In genomic region chr16:31410969-31411368, GRCm38 (mm10) we compare ENCODE assay signal across 20 mouse cellular contexts. TPM values are rescaled to one million over a fixed set of nuclear protein-coding genes. Genes with fewer than 3 reads are reported as not detected.
DNase-seq lines count a peak whose midpoint lies in the region; ATAC-seq and TF ChIP-seq lines count a peak whose summit lies in the region.
"Had no signal": no experiment of that assay in that cellular context is flagged by ENCODE, and none has a peak within 500 bp of the region (broad histone marks: within the 10 kb centered on the region; RNA-seq: fewer than 3 reads in every experiment).

No protein-coding gene starts in this region.

- H3K9me3 ChIP-seq in intestine, embryonic 14.5 days (ENCODE audit: control insufficient read depth, low read length), result no peaks in the 10 kb centered on the region
- H3K9me3 ChIP-seq in intestine, postnatal 0 days (ENCODE audit: control insufficient read depth), result 0 out of 2 replicates have a peak, but pooled peaks cover 2% of the 10 kb centered on the region
- no peaks in the 10 kb centered on the region for H3K9me3 ChIP-seq in kidney, embryonic 16.5 days (ENCODE audit: low read length)
- H3K9me3 ChIP-seq in liver, postnatal 0 days (ENCODE audit: low read length), result peaks cover 4% of the 10 kb centered on the region; the same call in 1 of the 2 replicates
- no peaks in the 10 kb centered on the region for H3K9me3 ChIP-seq in neural tube, embryonic 15.5 days (replicated peaks)
- H3K9me3 ChIP-seq: embryonic facial prominence, embryonic 13.5 days; forebrain, embryonic 13.5 days; heart, embryonic 12.5 days; hindbrain, embryonic 10.5 days had no signal

- H3K27ac ChIP-seq in intestine, embryonic 14.5 days (ENCODE audit: low read depth), result no peak overlapping the region
- H3K27ac ChIP-seq in intestine, postnatal 0 days (ENCODE audit: low read depth, low read length), result no peak overlapping the region
- H3K27ac ChIP-seq in kidney, embryonic 16.5 days (ENCODE audit: low read length), result no peak overlapping the region
- peak overlapping the region; percentile 6; the same call in 1 of the 2 replicates for H3K27ac ChIP-seq in liver, postnatal 0 days (ENCODE audit: low read depth)
- no peak overlapping the region for H3K27ac ChIP-seq in neural tube, embryonic 15.5 days (replicated peaks)
- H3K27ac ChIP-seq: embryonic facial prominence, embryonic 13.5 days; forebrain, embryonic 13.5 days; heart, adult 2 months; hindbrain, embryonic 10.5 days; hindbrain, embryonic 14.5 days had no signal

- H3K4me2 ChIP-seq in intestine, embryonic 14.5 days (ENCODE audit: low read length), result no peak overlapping the region
- no peak overlapping the region for H3K4me2 ChIP-seq in intestine, postnatal 0 days (replicated peaks; ENCODE audit: low read depth)
- no peak overlapping the region for H3K4me2 ChIP-seq in kidney, embryonic 16.5 days (replicated peaks; ENCODE audit: low read depth, low read length)
- H3K4me2 ChIP-seq in liver, postnatal 0 days (ENCODE audit: low read depth, low read length), result no peak overlapping the region
- H3K4me2 ChIP-seq in neural tube, embryonic 15.5 days, result no peak overlapping the region
- H3K4me2 ChIP-seq: embryonic facial prominence, embryonic 13.5 days; forebrain, embryonic 13.5 days; heart, embryonic 12.5 days; hindbrain, embryonic 14.5 days had no signal

- no peaks in the 10 kb centered on the region for H3K27me3 ChIP-seq in intestine, embryonic 14.5 days (replicated peaks; ENCODE audit: control insufficient read depth, insufficient read depth, low read length)
- H3K27me3 ChIP-seq in intestine, postnatal 0 days (replicated peaks; ENCODE audit: control insufficient read depth, insufficient read depth, low read length), result no peaks in the 10 kb centered on the region
- H3K27me3 ChIP-seq in kidney, embryonic 16.5 days (ENCODE audit: insufficient read depth, low read length), result no peaks in the 10 kb centered on the region
- no peaks in the 10 kb centered on the region for H3K27me3 ChIP-seq in liver, postnatal 0 days (ENCODE audit: insufficient read depth, low read length)
- H3K27me3 ChIP-seq in neural tube, embryonic 15.5 days (replicated peaks), result no peaks in the 10 kb centered on the region
- H3K27me3 ChIP-seq: embryonic facial prominence, embryonic 13.5 days; forebrain, embryonic 13.5 days; heart, embryonic 12.5 days had no signal

- no peak for ATAC-seq in intestine, embryonic 14.5 days (replicated peaks; ENCODE audit: low FRiP score, low TSS enrichment, low read depth)
- ATAC-seq in intestine, postnatal 0 days, result no peak
- ATAC-seq in kidney, embryonic 16.5 days (ENCODE audit: low FRiP score, low TSS enrichment), result peak; percentile 23; the same call in 1 of the 2 replicates
- no peak for ATAC-seq in liver, postnatal 0 days
- no peak for ATAC-seq in neural tube, embryonic 15.5 days (ENCODE audit: low FRiP score)
- ATAC-seq: forebrain, embryonic 13.5 days; forebrain, postnatal 0 days had no signal

- 67% methylated on average over 4 of the region's 4 CpGs for WGBS in intestine, embryonic 14.5 days
- WGBS in intestine, postnatal 0 days, result 44% methylated on average over 4 of the region's 4 CpGs
- WGBS in kidney, embryonic 16.5 days, result 63% methylated on average over 4 of the region's 4 CpGs
- WGBS in liver, postnatal 0 days (ENCODE audit: insufficient replicate concordance), result 63% methylated on average over 4 of the region's 4 CpGs
- 84% methylated on average over 4 of the region's 4 CpGs for WGBS in neural tube, embryonic 15.5 days

- DNase-seq in intestine, embryonic 14.5 days (ENCODE audit: low spot score), result peak; percentile 49
- DNase-seq in kidney, adult 9 months, result no peak
- DNase-seq in liver, postnatal 0 days, result no peak
- DNase-seq in liver (no peak), ZHBTc4 (ENCODE audit: low read depth, low spot score) (peak; percentile 59)
- DNase-seq: adrenal gland, postnatal 10 days; cerebellum, adult 11 months; cerebellum, adult 8-10 months; cerebellum, postnatal 14 days; forebrain, postnatal 0 days; gastrocnemius, postnatal 14 days; heart, adult 2 months had no signal

- no peaks in the 10 kb centered on the region for H3K4me1 ChIP-seq in intestine, embryonic 14.5 days (replicated peaks; ENCODE audit: control insufficient read depth, insufficient read depth, low read length)
- no peaks in the 10 kb centered on the region for H3K4me1 ChIP-seq in intestine, postnatal 0 days (replicated peaks; ENCODE audit: control insufficient read depth, insufficient read depth, low read length)
- no peaks in the 10 kb centered on the region for H3K4me1 ChIP-seq in kidney, embryonic 16.5 days (ENCODE audit: insufficient read depth, low read length)
- H3K4me1 ChIP-seq in liver, postnatal 0 days (ENCODE audit: insufficient read depth), result no peaks in the 10 kb centered on the region
- H3K4me1 ChIP-seq in neural tube, embryonic 15.5 days, result no peaks in the 10 kb centered on the region
- H3K4me1 ChIP-seq: forebrain, embryonic 13.5 days; heart, embryonic 12.5 days; hindbrain, embryonic 10.5 days had no signal

- H3K9ac ChIP-seq in intestine, embryonic 14.5 days (ENCODE audit: low read length), result no peak overlapping the region
- no peak overlapping the region for H3K9ac ChIP-seq in intestine, postnatal 0 days (ENCODE audit: low read depth, low read length)
- H3K9ac ChIP-seq in kidney, embryonic 16.5 days (replicated peaks; ENCODE audit: low read length), result no peak overlapping the region
- H3K9ac ChIP-seq in liver, postnatal 0 days (replicated peaks), result no peak overlapping the region
- no peak overlapping the region for H3K9ac ChIP-seq in neural tube, embryonic 15.5 days (replicated peaks)
- H3K9ac ChIP-seq: embryonic facial prominence, embryonic 13.5 days; forebrain, embryonic 13.5 days; forebrain, postnatal 0 days; heart, embryonic 12.5 days; hindbrain, embryonic 14.5 days had no signal

- no peak for TF ChIP-seq CTCF in intestine, postnatal 0 days (IDR thresholded peaks at IDR 0.05; ENCODE audit: low read depth)
- no peak for TF ChIP-seq CTCF in liver, postnatal 0 days (IDR thresholded peaks at IDR 0.05; ENCODE audit: low read depth)

- TF ChIP-seq EP300 in liver, postnatal 0 days (IDR thresholded peaks at IDR 0.05; ENCODE audit: low read depth), result no peak

- H3K4me3 ChIP-seq in intestine, embryonic 14.5 days (ENCODE audit: low read depth, low read length), result no peak overlapping the region
- no peak overlapping the region for H3K4me3 ChIP-seq in intestine, postnatal 0 days (ENCODE audit: low read depth, low read length)
- H3K4me3 ChIP-seq in kidney, embryonic 16.5 days (ENCODE audit: low read length), result no peak overlapping the region
- no peak overlapping the region for H3K4me3 ChIP-seq in liver, postnatal 0 days (ENCODE audit: low read depth, low read length)
- no peak overlapping the region for H3K4me3 ChIP-seq in neural tube, embryonic 15.5 days (replicated peaks)
- H3K4me3 ChIP-seq: embryonic facial prominence, embryonic 13.5 days; forebrain, embryonic 13.5 days; heart, adult 2 months; heart, embryonic 12.5 days; hindbrain, embryonic 10.5 days had no signal

- no peaks in the 10 kb centered on the region for H3K36me3 ChIP-seq in intestine, embryonic 14.5 days (ENCODE audit: control insufficient read depth, insufficient read depth, low read length)
- H3K36me3 ChIP-seq in intestine, postnatal 0 days (ENCODE audit: control insufficient read depth, insufficient read depth), result no peaks in the 10 kb centered on the region
- no peaks in the 10 kb centered on the region for H3K36me3 ChIP-seq in kidney, embryonic 16.5 days (ENCODE audit: insufficient read depth, low read length)
- no peaks in the 10 kb centered on the region for H3K36me3 ChIP-seq in liver, postnatal 0 days (replicated peaks; ENCODE audit: insufficient read depth, low read length)
- H3K36me3 ChIP-seq in neural tube, embryonic 15.5 days, result no peaks in the 10 kb centered on the region
- H3K36me3 ChIP-seq: embryonic facial prominence, embryonic 13.5 days; heart, embryonic 12.5 days; hindbrain, embryonic 10.5 days had no signal

RNA-seq across cellular contexts. Expression of gene Bdh1, which starts 11.1 kb away (rescaled TPM):
- polyA plus RNA-seq in intestine, embryonic 14.5 days (2014; fragmentation: Nextera tagmentation; extraction: Ambion mirVana), result 55.6 and 68.3 TPM in 2 replicates
- 327 and 338 TPM in 2 replicates for polyA plus RNA-seq in intestine, postnatal 0 days (2015; fragmentation: Nextera tagmentation; extraction: Ambion mirVana)
- 30.5 and 37.1 TPM in 2 replicates for polyA plus RNA-seq in kidney, embryonic 16.5 days (2015; fragmentation: Nextera tagmentation; extraction: Ambion mirVana)
- 208 and 246 TPM in 2 replicates for polyA plus RNA-seq in liver, postnatal 0 days (2015; fragmentation: Nextera tagmentation; extraction: Ambion mirVana)
- 123 and 143 TPM in 2 replicates for polyA plus RNA-seq in neural tube, embryonic 15.5 days (2015; fragmentation: Nextera tagmentation; extraction: Ambion mirVana)

Comparison
In these comparisons a context has a peak if more than half of its experiments do, and no peak if none do; other contexts are left out.
1. DNase-seq: peak in intestine, embryonic 14.5 days (single experiment) and ZHBTc4 (single experiment); none in kidney, adult 9 months (single experiment), liver, postnatal 0 days (single experiment) and liver (single experiment).